Mouse (Mus musculus): ENCODE measurements around the gene Wdr89.

DNA sequence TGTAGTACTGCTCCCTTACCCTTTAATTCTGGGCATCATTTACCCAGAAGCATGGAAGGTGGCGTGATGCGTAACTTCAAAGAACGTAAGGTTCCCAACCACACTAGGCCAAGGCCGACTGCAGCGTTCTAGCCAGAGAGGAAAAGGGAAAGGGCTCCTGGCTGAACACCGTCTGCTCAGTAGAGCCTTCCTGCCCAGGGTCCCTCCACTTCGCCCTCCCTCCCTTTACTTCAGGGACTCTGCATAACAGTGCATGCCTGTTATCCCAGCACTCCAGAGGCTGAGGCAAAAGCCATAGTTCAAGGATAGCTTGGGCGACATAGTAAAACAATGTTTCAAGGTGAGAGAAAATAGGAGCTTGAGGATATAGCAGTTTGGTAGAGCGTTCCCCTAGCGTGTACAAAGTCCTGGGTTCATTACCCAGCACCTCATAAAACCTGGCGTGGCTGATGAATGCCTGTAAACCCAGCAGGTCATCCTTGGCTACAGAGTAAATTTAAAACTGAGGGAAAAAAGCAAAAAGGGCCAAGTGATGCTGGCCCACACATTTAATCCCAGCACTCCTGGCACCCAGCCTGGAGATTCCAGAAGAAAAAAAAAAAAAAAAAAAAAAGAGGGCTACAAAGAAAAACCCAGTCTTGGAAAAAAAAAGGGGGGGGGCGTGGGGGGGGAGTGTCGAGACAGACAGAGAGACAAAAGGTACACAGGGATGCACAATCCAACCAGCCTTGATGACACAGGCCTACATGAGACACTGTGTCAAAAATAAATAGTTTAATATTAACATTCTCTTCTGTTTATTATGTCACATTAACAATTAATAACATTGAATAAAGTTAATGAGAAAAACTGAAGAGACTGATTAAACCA lies 5.5 kb downstream of the Wdr89 start:
- TF ChIP-seq CTCF (IDR thresholded peaks at IDR 0.05; ENCODE audit: borderline replicate concordance, extremely low read depth, insufficient read depth, insufficient read length) = no peak
- TF ChIP-seq POLR2A (IDR thresholded peaks at IDR 0.05; ENCODE audit: borderline replicate concordance, extremely low read depth, insufficient read depth, insufficient read length, poor library complexity, severe bottlenecking) = no peak

Data from brain, embryonic 14.5 days (tissue).